Mouse (Mus musculus) liver, embryonic 16.5 days (tissue): ENCODE measurements around the gene Rusc2. TPM values are rescaled to one million over a fixed set of nuclear protein-coding genes. Genes with fewer than 3 reads are reported as not detected.

Experiments used
- ATAC-seq: fragments of 200-750 bp; cut with Nextera tagmentation; 2 replicates; pipeline ENCODE4 v1.8.0; 2017; ENCODE audit warnings: low read depth, mild to moderate bottlenecking, moderate number of reproducible peaks, moderate library complexity
- H3K27ac ChIP-seq: fragments of 300-500 bp; sonication (generic); 2 replicates; pipeline ENCODE4 v1.5.1; 2014; ENCODE audit warnings: mild to moderate bottlenecking, low read length
- H3K27me3 ChIP-seq: fragments of 300-500 bp; sonication (generic); 2 replicates; pipeline ENCODE4 v1.6.1; 2014; ENCODE audit warnings: low read depth, low read length, mixed read lengths; ENCODE audit not compliant: control insufficient read depth, insufficient read depth
- H3K36me3 ChIP-seq: fragments of 300-500 bp; sonication (generic); 2 replicates; pipeline ENCODE4 v1.6.1; 2014; ENCODE audit warnings: mild to moderate bottlenecking; ENCODE audit not compliant: control insufficient read depth, insufficient read depth
- H3K4me1 ChIP-seq: fragments of 300-500 bp; sonication (generic); 2 replicates; pipeline ENCODE4 v1.6.1; 2014; ENCODE audit warnings: low read depth, low read length, mixed read lengths; ENCODE audit not compliant: control insufficient read depth
- H3K4me2 ChIP-seq: fragments of 300-500 bp; sonication (generic); 2 replicates; pipeline ENCODE4 v1.6.1; 2014; ENCODE audit warnings: low read depth, low read length, mixed read lengths
- H3K4me3 ChIP-seq: fragments of 300-500 bp; sonication (generic); 2 replicates; pipeline ENCODE4 v1.5.1; 2014; ENCODE audit warnings: low read depth, mild to moderate bottlenecking, low read length
- H3K9ac ChIP-seq: fragments of 300-500 bp; sonication (generic); 2 replicates; pipeline ENCODE4 v1.6.1; 2014; ENCODE audit warnings: low read depth, low read length
- H3K9me3 ChIP-seq: fragments of 300-500 bp; sonication (generic); replicated peaks from 2 replicates; pipeline ENCODE4 v1.6.1; 2016; ENCODE audit warnings: low read length; ENCODE audit not compliant: control insufficient read depth
- WGBS: fragments of 180-500 bp; shearing (Covaris S2); extraction: QIAGEN DNeasy Blood & Tissue Kit; methylation state at CpG from one replicate; pipeline ENCODE4 v1.1.7; 2014; ENCODE audit not compliant: insufficient replicate concordance; 5-methylcytosine and 5-hydroxymethylcytosine counted together
- polyA plus RNA-seq: library from polyadenylated mRNA; unstranded; fragments of >200 nt; fragmentation: Nextera tagmentation; extraction: Ambion mirVana; gene quantifications from 2 replicates; pipeline ENCODE4 v1.2.1, GENCODE M21; 2015

Gene Rusc2
- polyA plus RNA-seq, 1 experiment from 2014 or later, result 2.9 TPM

- H3K9me3 ChIP-seq, result no peaks in the 10 kb centered on the region
- no peaks in the 10 kb centered on the region for H3K4me1 ChIP-seq
- H3K9ac ChIP-seq, result no peak within 1 kb of the TSS
- H3K36me3 ChIP-seq, result no peaks in the 10 kb centered on the region
- ATAC-seq, result no peak
- H3K27me3 ChIP-seq, result peaks cover 33% of the 10 kb centered on the region
- H3K27ac ChIP-seq, result no peak within 1 kb of the TSS
- H3K4me2 ChIP-seq, result no peak within 1 kb of the TSS
- no peak within 1 kb of the TSS for H3K4me3 ChIP-seq
- 15% methylated on average over 20 of the region's 20 CpGs for WGBS
Observed at GRCm38 (mm10) chr4:43454041-43454836, 72.5 kb downstream of the Rusc2 start, which contains the start of gene Cd72. Cd72 (minus strand) TSS chr4:43454628.

- H3K36me3 ChIP-seq, result no peaks in the 10 kb centered on the region
- H3K27me3 ChIP-seq, result peaks cover 33% of the 10 kb centered on the region
- H3K4me2 ChIP-seq, result no peak overlapping the region
- no peak overlapping the region; the same call in 1 of the 2 replicates for H3K27ac ChIP-seq
- H3K9me3 ChIP-seq, result no peaks in the 10 kb centered on the region
- no peak overlapping the region for H3K4me3 ChIP-seq
- WGBS, result 26% methylated on average over 4 of the region's 4 CpGs
- H3K9ac ChIP-seq, result no peak overlapping the region
- H3K4me1 ChIP-seq, result no peaks in the 10 kb centered on the region
- no peak for ATAC-seq
Observed at GRCm38 (mm10) chr4:43456470-43456869, 74.7 kb downstream of the Rusc2 start.

- H3K27ac ChIP-seq, result no peak overlapping the region
Observed at GRCm38 (mm10) chr4:43457124-43457523, 75.3 kb downstream of the Rusc2 start.

DNA sequence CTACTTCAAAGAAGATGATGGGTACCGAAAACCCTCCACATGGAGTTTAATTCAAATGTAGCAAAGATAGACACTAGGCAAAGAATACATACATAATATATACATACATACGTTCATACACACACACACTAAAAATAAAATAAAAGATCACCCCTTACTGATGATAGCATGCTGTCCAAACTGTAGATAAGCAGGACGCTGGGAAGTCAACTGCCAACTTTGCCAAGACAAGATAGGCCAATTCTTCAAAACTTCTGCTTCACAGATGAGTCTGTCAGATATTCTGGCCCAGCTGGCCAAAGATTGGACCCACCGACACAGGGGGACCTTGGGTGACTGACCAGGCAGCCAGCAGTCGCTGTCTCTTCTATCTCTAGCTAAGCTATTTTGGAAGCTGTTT lies 81.3 kb downstream of the Rusc2 start:
- WGBS, result 49% methylated on average over 5 of the region's 5 CpGs
- no peaks in the 10 kb centered on the region for H3K9me3 ChIP-seq
- H3K4me2 ChIP-seq, result no peak overlapping the region
- H3K27ac ChIP-seq, result no peak overlapping the region
- no peaks in the 10 kb centered on the region for H3K36me3 ChIP-seq
- no peak overlapping the region for H3K4me3 ChIP-seq
- H3K9ac ChIP-seq, result no peak overlapping the region
- no peak for ATAC-seq
- no peaks in the 10 kb centered on the region for H3K4me1 ChIP-seq
- no peaks in the 10 kb centered on the region for H3K27me3 ChIP-seq

More at GRCm38 (mm10) chr4:43457124-43457523, 75.3 kb downstream of the Rusc2 start:
- H3K4me1 ChIP-seq, result no peaks in the 10 kb centered on the region
- no peaks in the 10 kb centered on the region for H3K9me3 ChIP-seq
- H3K36me3 ChIP-seq, result no peaks in the 10 kb centered on the region
- peaks cover 28% of the 10 kb centered on the region for H3K27me3 ChIP-seq
- WGBS, result 20% methylated on average over 8 of the region's 8 CpGs
- ATAC-seq, result no peak
- H3K4me2 ChIP-seq, result no peak overlapping the region
- H3K4me3 ChIP-seq, result no peak overlapping the region
- no peak overlapping the region for H3K9ac ChIP-seq

DNA sequence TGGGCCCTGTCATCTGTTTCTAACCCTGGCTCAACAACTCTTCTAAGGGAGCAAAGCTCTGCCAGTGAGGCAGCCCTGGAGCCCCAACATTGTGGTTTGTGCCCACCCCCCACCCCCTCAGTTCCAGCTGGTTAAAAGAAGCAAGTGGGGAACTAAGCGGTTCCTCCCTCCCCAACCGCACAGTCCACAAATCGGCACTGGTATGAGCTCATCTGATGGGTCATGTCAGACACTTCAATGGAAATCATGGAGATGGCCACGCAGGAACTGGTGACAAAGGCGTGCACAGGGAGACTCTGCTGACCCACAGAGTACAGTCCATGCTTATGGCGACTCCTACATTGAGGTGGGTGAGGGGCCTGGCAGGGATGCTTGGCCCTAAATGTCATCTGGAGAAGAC lies 84.2 kb downstream of the Rusc2 start:
- WGBS, result 43% methylated on average over 6 of the region's 6 CpGs
- Histone ChIP-seq H3K27ac (no peak overlapping the region), H3K4me3 (no peak overlapping the region), H3K9ac (no peak overlapping the region), H3K9me3 (no peaks in the 10 kb centered on the region), H3K4me2 (no peak overlapping the region), H3K27me3 (no peaks in the 10 kb centered on the region), H3K36me3 (no peaks in the 10 kb centered on the region), H3K4me1 (no peaks in the 10 kb centered on the region)
- ATAC-seq, result no peak

DNA sequence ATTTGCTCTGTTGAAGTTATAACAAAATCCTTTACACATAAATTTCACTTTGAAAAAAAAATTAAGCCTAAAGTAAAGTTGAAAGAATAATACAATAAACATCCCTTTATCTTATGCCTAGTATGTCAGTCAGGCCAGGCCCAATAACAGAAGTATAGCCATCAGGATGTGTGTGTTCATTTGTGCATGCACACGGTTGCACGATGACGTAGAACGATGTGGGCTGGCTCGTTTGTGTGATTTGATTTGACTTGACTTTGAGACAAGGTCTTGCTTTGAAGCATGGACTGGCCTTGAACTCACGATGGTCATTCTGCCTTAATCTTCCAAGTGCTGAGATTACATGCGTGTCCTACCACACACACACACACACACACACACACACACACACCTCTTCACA lies 85.1 kb downstream of the Rusc2 start:
- Histone ChIP-seq H3K4me3 (no peak overlapping the region), H3K27me3 (no peaks in the 10 kb centered on the region), H3K9me3 (no peaks in the 10 kb centered on the region), H3K4me1 (no peaks in the 10 kb centered on the region), H3K4me2 (no peak overlapping the region), H3K36me3 (no peaks in the 10 kb centered on the region), H3K27ac (no peak overlapping the region), H3K9ac (no peak overlapping the region)
- 74% methylated on average over 7 of the region's 7 CpGs for WGBS
- ATAC-seq, result no peak

- H3K36me3 ChIP-seq, result no peaks in the 10 kb centered on the region
- ATAC-seq, result no peak
- no peak overlapping the region for H3K9ac ChIP-seq
- no peaks in the 10 kb centered on the region for H3K27me3 ChIP-seq
- H3K9me3 ChIP-seq, result no peaks in the 10 kb centered on the region
- H3K4me2 ChIP-seq, result no peak overlapping the region
- 76% methylated on average over 10 of the region's 10 CpGs for WGBS
- H3K4me1 ChIP-seq, result no peaks in the 10 kb centered on the region
- H3K27ac ChIP-seq, result no peak overlapping the region
- H3K4me3 ChIP-seq, result no peak overlapping the region
Observed at GRCm38 (mm10) chr4:43470301-43470700, 88.5 kb downstream of the Rusc2 start.

DNA sequence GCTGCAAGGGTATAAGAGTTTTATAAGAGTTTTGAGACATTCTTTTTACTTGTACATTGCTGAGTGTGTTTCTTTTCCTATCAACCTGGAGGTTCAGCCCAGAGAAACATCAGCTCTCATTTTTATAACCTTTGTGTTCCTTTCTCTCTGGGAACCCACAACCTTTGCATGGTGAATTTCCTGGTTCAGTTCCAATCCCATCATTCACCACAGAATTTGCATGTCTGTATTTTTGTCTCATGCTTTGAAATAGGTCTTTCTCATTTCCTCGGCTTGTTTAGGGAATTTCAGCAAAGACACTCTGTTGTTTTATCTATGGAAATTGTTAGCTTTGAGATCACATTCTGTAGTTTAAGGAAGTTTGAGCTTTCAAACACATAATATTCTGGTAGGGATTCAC lies 91.9 kb downstream of the Rusc2 start:
- H3K4me2 ChIP-seq, result no peak overlapping the region
- H3K9me3 ChIP-seq, result no peaks in the 10 kb centered on the region
- H3K27ac ChIP-seq, result no peak overlapping the region
- 48% methylated on average over 1 of the region's 1 CpGs for WGBS
- no peaks in the 10 kb centered on the region for H3K27me3 ChIP-seq
- no peak for ATAC-seq
- no peak overlapping the region for H3K9ac ChIP-seq
- no peak overlapping the region for H3K4me3 ChIP-seq
- H3K4me1 ChIP-seq, result peaks cover 3% of the 10 kb centered on the region; the same call in 1 of the 2 replicates
- H3K36me3 ChIP-seq, result no peaks in the 10 kb centered on the region

- H3K27ac ChIP-seq, result no peak overlapping the region
- ATAC-seq, result no peak
- no peaks in the 10 kb centered on the region for H3K36me3 ChIP-seq
- H3K4me2 ChIP-seq, result no peak overlapping the region
- H3K9me3 ChIP-seq, result no peaks in the 10 kb centered on the region
- no peaks in the 10 kb centered on the region for H3K27me3 ChIP-seq
- no peak overlapping the region for H3K4me3 ChIP-seq
- H3K9ac ChIP-seq, result no peak overlapping the region
- H3K4me1 ChIP-seq, result peaks cover 4% of the 10 kb centered on the region; the same call in 1 of the 2 replicates
- WGBS, result 61% methylated on average over 6 of the region's 6 CpGs
Observed at GRCm38 (mm10) chr4:43476604-43477003, 94.8 kb downstream of the Rusc2 start.
